Mouse (Mus musculus): Measurements from ENCODE around the gene Foxc2. TPM values are rescaled to one million over a fixed set of nuclear protein-coding genes. Genes with fewer than 3 reads are reported as not detected.
"Not testable (repeated sequence)": the region's sequence is repeated elsewhere in the genome, so short reads cannot be mapped to it uniquely, and the experiment has no call there.

Gene Foxc2
- polyA plus RNA-seq, 1 experiment from 2014 or later, result 0.94 TPM

GRCm38 (mm10) chr8:121134512-121134911 lies 18.5 kb downstream of the Foxc2 start:
- no peak for ATAC-seq
- peaks cover 12% of the 10 kb centered on the region; the same call in 1 of the 2 replicates for H3K9me3 ChIP-seq (replicated peaks)
- no peaks in the 10 kb centered on the region for H3K36me3 ChIP-seq
- no peak overlapping the region for H3K4me3 ChIP-seq
- no peak overlapping the region for H3K9ac ChIP-seq
- H3K4me2 ChIP-seq, result no peak overlapping the region
- WGBS (ENCODE audit: insufficient replicate concordance), result 73% methylated on average over 11 of the region's 11 CpGs
- no peaks in the 10 kb centered on the region for H3K4me1 ChIP-seq
- no peak overlapping the region for H3K27ac ChIP-seq
- peaks cover 49% of the 10 kb centered on the region for H3K27me3 ChIP-seq (replicated peaks)

DNA sequence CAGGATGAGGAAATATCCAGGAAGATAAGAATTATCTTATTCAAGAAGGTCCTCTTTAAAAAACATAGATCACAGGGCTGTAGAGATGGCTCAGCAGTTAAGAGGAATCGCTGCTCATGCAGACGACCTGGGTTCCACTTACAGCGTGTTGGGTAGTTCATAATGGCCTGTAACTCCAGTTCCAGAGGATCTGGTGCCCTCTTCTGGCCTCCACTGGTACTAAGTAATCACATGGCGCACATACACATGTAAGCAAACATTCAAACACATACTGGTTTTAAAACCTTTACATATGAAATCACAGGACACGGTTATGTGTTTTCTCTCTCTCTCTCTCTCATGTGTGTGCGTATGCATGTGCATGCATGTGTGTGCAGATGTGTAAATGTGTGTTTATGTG lies 20.9 kb downstream of the Foxc2 start:
- Histone ChIP-seq H3K4me1 (no peaks in the 10 kb centered on the region), H3K9me3 (replicated peaks) (peaks cover 12% of the 10 kb centered on the region; the same call in 1 of the 2 replicates), H3K36me3 (no peaks in the 10 kb centered on the region), H3K4me3 (no peak overlapping the region), H3K9ac (no peak overlapping the region), H3K27me3 (replicated peaks) (peaks cover 32% of the 10 kb centered on the region), H3K27ac (no peak overlapping the region), H3K4me2 (no peak overlapping the region)
- 80% methylated on average over 6 of the region's 6 CpGs for WGBS (ENCODE audit: insufficient replicate concordance)
- ATAC-seq, result no peak

DNA sequence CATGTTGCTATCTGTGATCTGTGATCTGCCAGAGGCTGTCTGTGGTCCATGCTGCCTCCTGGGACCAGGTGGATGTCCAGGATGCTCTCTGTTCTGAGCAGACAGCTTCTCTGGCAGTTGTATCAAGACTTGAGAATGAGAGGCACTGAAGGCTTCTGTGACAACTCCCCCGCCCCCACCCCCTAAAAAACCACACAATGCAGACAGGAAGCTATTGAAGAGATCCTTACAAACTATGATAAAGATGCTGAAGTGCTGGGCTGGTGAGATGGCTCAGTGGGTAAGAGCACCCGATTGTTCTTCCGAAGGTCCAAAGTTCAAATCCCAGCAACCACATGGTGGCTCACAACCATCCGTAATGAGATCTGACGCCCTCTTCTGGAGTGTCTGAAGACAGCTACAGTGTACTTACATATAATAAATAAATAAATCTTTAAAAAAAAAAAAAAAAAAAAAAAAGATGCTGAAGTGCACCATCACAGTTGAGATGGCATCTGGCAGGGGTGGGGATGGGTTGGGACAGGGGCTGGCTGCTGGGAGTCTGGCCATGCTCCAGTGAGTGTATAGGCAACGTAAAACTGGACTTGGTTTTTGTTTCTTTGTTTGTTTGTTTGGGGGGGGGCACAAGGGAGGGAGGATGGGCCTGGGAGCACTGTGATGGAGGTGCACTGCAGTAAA lies 29.6 kb downstream of the Foxc2 start:
- not testable (repeated sequence) for ATAC-seq; H3K9me3 ChIP-seq (replicated peaks); H3K9ac ChIP-seq; H3K27ac ChIP-seq; H3K4me1 ChIP-seq; H3K4me3 ChIP-seq; H3K36me3 ChIP-seq; H3K4me2 ChIP-seq
- peaks cover 67% of the 10 kb centered on the region for H3K27me3 ChIP-seq (replicated peaks)
- 33% methylated on average over 5 of the region's 6 CpGs for WGBS (ENCODE audit: insufficient replicate concordance)

DNA sequence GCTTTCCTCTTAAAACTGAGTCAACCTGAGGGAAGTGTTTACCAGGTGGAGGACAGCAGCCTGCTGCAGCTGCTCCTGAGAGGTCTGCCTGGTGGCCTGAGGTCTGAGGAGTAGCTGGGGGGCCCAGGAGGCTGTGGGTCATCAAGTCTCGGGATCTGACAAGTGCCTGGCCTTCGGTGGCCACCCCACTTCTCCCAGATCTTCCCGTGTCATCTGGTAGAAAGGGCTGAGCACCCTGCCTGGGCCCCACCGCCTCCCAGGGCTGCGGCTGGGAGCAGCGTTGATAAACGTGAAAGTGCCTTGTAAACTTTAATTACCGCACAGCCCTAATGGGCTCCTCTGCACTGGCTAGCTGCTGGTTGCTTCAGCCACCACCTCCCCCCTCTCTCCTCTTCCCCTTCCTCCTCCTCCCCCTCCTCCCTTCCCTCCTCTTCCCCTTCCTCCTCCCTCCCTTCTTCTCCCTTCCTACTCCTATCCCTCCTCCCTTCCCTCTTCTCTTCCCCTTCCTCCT lies 32.7 kb downstream of the Foxc2 start:
- Histone ChIP-seq H3K36me3 (no peaks in the 10 kb centered on the region), H3K4me3 (no peak overlapping the region), H3K4me2 (no peak overlapping the region), H3K27me3 (replicated peaks) (peaks cover 52% of the 10 kb centered on the region), H3K9ac (no peak overlapping the region), H3K4me1 (no peaks in the 10 kb centered on the region), H3K27ac (no peak overlapping the region), H3K9me3 (replicated peaks) (no peaks in the 10 kb centered on the region)
- ATAC-seq, result no peak
- 18% methylated on average over 8 of the region's 8 CpGs for WGBS (ENCODE audit: insufficient replicate concordance)

DNA sequence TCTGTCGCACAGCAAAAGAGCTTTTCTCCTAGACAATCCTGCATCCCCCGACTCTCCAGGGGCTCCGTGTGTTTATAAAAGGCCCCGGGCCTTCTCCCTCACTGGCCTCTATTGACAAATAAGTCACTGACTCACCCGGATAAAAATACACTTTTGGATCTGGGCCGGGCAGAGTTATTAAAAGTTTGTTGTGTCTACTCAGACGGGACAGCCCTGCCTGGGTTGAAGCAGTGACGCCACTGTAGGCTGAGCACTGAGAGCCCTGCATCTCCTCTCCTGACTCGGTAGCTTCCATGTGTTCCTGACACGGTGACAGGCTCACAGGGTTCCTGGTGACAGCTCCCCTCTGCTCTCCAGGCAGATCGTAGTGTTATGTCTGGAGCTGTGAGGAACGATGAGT lies 36.4 kb downstream of the Foxc2 start:
- Histone ChIP-seq H3K36me3 (no peaks in the 10 kb centered on the region), H3K27ac (no peak overlapping the region), H3K27me3 (replicated peaks) (peaks cover 56% of the 10 kb centered on the region), H3K9ac (no peak overlapping the region), H3K4me2 (no peak overlapping the region), H3K9me3 (replicated peaks) (no peaks in the 10 kb centered on the region), H3K4me3 (no peak overlapping the region), H3K4me1 (no peaks in the 10 kb centered on the region)
- 65% methylated on average over 12 of the region's 12 CpGs for WGBS (ENCODE audit: insufficient replicate concordance)
- no peak for ATAC-seq

DNA sequence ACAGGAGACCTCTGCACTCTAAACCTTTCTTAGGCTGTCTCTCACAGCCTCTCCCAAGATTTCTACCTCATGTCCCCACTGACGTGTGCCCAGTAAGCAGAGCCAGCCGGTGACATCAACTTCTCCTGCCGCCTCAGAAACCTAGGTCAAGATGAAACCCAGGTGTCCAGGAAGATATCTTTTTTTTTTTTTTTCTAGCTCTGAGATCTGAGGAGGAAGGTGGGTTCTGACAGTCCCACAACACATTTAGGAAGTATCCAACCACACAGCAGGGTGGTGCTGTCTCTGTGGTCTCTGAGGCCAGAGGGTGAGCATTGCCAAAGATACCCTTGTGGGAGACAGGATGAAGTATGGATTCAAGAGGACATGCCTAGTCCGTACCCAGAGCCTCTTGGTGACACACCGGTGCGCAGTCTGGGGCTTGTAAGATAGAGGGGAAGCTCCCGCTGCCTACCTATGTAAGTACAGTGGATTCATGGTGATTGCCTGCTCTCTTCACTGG lies 41.1 kb downstream of the Foxc2 start:
- no peaks in the 10 kb centered on the region for H3K4me1 ChIP-seq
- H3K4me2 ChIP-seq, result no peak overlapping the region
- H3K27ac ChIP-seq, result no peak overlapping the region
- no peak for ATAC-seq
- H3K9me3 ChIP-seq (replicated peaks), result no peaks in the 10 kb centered on the region
- WGBS (ENCODE audit: insufficient replicate concordance), result 48% methylated on average over 7 of the region's 7 CpGs
- no peak overlapping the region for H3K4me3 ChIP-seq
- H3K36me3 ChIP-seq, result no peaks in the 10 kb centered on the region
- H3K9ac ChIP-seq, result no peak overlapping the region
- peaks cover 36% of the 10 kb centered on the region for H3K27me3 ChIP-seq (replicated peaks)

DNA sequence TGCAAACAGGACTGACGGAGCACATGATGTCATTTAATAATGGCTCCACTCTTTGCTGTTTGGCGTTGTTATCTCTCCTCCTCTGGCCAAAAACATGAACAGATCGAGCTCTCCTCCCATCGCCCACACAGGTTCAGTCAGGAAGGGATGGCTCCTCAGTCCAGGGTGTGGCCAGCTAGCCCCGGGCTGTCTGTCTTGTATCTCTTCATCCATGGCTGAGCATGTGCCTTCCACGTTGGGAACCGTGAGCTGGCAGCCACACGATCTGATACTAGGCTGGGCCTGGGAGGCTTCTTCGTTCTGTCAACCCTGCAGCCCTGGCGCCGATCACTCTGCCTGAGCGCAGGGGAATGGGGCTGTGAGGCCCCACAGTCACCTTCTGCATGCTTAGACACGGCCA lies 42.8 kb downstream of the Foxc2 start:
- ATAC-seq, result no peak
- Histone ChIP-seq H3K4me1 (0 out of 2 replicates have a peak, but pooled peaks cover 4% of the 10 kb centered on the region), H3K9ac (no peak overlapping the region), H3K4me3 (no peak overlapping the region), H3K36me3 (no peaks in the 10 kb centered on the region), H3K27ac (no peak overlapping the region), H3K4me2 (no peak overlapping the region), H3K9me3 (replicated peaks) (no peaks in the 10 kb centered on the region), H3K27me3 (replicated peaks) (peaks cover 38% of the 10 kb centered on the region)
- 39% methylated on average over 13 of the region's 13 CpGs for WGBS (ENCODE audit: insufficient replicate concordance)

GRCm38 (mm10) chr8:121161437-121161836 lies 45.5 kb downstream of the Foxc2 start:
- Histone ChIP-seq H3K9me3 (replicated peaks) (no peaks in the 10 kb centered on the region), H3K27ac (no peak overlapping the region), H3K4me2 (no peak overlapping the region), H3K4me1 (peaks cover 9% of the 10 kb centered on the region), H3K9ac (no peak overlapping the region), H3K27me3 (replicated peaks) (peaks cover 43% of the 10 kb centered on the region), H3K4me3 (no peak overlapping the region), H3K36me3 (no peaks in the 10 kb centered on the region)
- ATAC-seq, result no peak
- WGBS (ENCODE audit: insufficient replicate concordance), result 55% methylated on average over 5 of the region's 5 CpGs

GRCm38 (mm10) chr8:121162413-121162812 lies 46.4 kb downstream of the Foxc2 start:
- H3K9me3 ChIP-seq (replicated peaks), result no peaks in the 10 kb centered on the region
- no peak overlapping the region for H3K4me2 ChIP-seq
- H3K36me3 ChIP-seq, result no peaks in the 10 kb centered on the region
- H3K9ac ChIP-seq, result no peak overlapping the region
- peaks cover 9% of the 10 kb centered on the region for H3K4me1 ChIP-seq
- WGBS (ENCODE audit: insufficient replicate concordance), result 57% methylated on average over 4 of the region's 4 CpGs
- no peak overlapping the region for H3K4me3 ChIP-seq
- no peak for ATAC-seq
- no peak overlapping the region for H3K27ac ChIP-seq
- H3K27me3 ChIP-seq (replicated peaks), result peaks cover 38% of the 10 kb centered on the region

DNA sequence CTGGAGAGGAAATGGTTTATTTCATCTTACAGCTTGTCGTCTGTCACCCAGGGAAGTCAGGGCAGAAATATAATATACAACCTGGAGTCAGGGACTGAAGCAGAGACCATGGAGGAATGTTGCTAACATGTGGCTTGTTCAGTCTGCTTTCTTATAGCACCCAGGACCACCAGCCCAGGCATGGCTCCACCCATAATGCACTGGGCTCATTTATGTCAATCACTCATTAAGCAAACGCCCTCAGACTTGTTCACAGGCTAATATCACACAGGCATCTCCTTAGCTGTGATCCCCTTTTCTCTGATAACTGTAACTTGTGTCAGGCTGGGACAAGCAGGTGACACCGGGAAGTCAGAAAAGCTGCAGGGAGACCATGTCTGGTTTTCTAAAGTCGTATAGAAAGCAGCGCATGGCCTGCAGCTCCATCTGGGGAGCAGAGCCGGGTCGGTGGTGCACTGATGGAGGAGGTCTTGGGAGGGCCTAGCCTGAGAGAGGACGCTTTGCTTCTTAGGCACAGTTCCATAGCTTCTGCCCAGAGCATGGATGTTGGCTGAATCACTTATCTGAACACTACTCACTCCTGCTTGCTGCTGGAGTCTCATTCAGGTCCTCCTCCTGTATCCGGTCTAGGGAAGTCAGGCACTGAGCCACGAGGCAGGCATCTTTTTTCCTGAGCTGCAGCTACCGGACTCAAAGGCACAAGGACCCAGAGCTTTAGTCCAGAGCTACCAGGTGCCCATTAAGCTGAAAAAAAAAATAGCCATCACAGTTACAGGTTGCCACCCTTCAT lies 47.1 kb downstream of the Foxc2 start:
- Histone ChIP-seq H3K9me3 (replicated peaks) (no peaks in the 10 kb centered on the region), H3K4me1 (peaks cover 9% of the 10 kb centered on the region), H3K4me3 (no peak overlapping the region), H3K27ac (no peak overlapping the region), H3K27me3 (replicated peaks) (peaks cover 35% of the 10 kb centered on the region), H3K9ac (no peak overlapping the region), H3K36me3 (no peaks in the 10 kb centered on the region), H3K4me2 (no peak overlapping the region)
- WGBS (ENCODE audit: insufficient replicate concordance), result 59% methylated on average over 11 of the region's 11 CpGs
- no peak for ATAC-seq

DNA sequence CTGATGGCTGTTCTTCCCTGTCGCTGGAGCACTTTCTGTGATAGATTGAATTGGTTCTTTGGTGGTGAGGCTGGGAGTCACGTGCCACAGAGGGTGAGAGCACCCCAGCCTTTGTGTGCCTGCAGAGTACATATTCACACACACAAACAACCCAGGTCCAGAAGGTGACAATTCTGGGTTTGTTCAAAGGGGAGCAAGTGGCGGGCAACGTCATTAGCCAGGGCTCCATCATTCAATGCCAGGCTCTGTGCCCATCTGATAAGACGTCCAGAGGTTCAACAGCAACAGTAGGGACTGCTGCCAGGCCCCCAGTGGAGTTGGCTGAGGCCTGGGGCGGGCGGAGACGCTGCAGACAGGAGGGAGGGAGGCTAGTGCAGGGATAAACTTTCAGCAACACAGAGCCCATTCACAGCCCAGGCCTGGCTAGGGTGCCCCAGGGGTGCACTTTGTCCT lies 48.1 kb downstream of the Foxc2 start:
- no peak for ATAC-seq
- Histone ChIP-seq H3K27ac (no peak overlapping the region), H3K9ac (no peak overlapping the region)

GRCm38 (mm10) chr8:121168033-121168432 lies 52.1 kb downstream of the Foxc2 start:
- H3K27me3 ChIP-seq (replicated peaks), result peaks cover 26% of the 10 kb centered on the region
- 58% methylated on average over 5 of the region's 5 CpGs for WGBS (ENCODE audit: insufficient replicate concordance)
- no peak for ATAC-seq
- no peaks in the 10 kb centered on the region for H3K36me3 ChIP-seq
- H3K27ac ChIP-seq, result no peak overlapping the region
- no peaks in the 10 kb centered on the region for H3K9me3 ChIP-seq (replicated peaks)
- H3K4me1 ChIP-seq, result peaks cover 26% of the 10 kb centered on the region
- no peak overlapping the region for H3K4me3 ChIP-seq
- no peak overlapping the region for H3K4me2 ChIP-seq
- no peak overlapping the region for H3K9ac ChIP-seq

More for the DNA sequence above, 48.1 kb downstream of the Foxc2 start:
- H3K4me1 ChIP-seq, result peaks cover 9% of the 10 kb centered on the region
- 35% methylated on average over 8 of the region's 8 CpGs for WGBS (ENCODE audit: insufficient replicate concordance)
- H3K36me3 ChIP-seq, result no peaks in the 10 kb centered on the region
- H3K27me3 ChIP-seq (replicated peaks), result peaks cover 35% of the 10 kb centered on the region
- no peaks in the 10 kb centered on the region for H3K9me3 ChIP-seq (replicated peaks)
- no peak overlapping the region for H3K4me3 ChIP-seq
- H3K4me2 ChIP-seq, result no peak overlapping the region

Data from liver, embryonic 12.5 days (tissue).